Comparison of ENCODE assay signal across 8 mouse cellular contexts in the genomic region with DNA sequence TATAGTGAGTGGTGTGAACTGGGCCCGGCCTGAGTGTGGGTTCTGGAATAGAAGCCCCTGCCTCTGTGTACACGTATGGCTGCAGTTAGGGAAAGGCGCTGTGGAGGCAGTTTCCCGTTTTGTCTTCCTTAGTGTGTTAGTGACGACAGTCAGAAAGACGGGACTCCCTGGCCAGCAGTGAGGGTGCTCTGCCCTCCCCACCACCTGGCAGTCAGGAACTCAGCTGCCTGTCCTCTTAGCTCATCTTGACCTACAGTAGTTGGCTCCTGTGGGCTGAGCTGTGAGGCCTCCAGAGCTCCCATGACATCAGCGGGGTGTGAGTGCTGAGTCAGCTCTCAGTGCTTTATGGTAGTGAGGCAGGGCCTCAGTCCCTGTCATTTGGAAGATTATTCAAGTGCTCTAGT.
DNase-seq lines count a peak whose midpoint lies in the region; ATAC-seq lines count a peak whose summit lies in the region.

No protein-coding gene starts in this region.

- no peaks in the 10 kb centered on the region for H3K9me3 ChIP-seq in midbrain, embryonic 14.5 days (ENCODE audit: control insufficient read depth, low read length)
- H3K9me3 ChIP-seq in midbrain, embryonic 10.5 days (replicated peaks) = no peaks in the 10 kb centered on the region
- H3K9me3 ChIP-seq in intestine, embryonic 14.5 days (ENCODE audit: control insufficient read depth, low read length) = no peaks in the 10 kb centered on the region
- H3K9me3 ChIP-seq in stomach, embryonic 16.5 days (replicated peaks; ENCODE audit: control insufficient read depth, low read length) = no peaks in the 10 kb centered on the region

- H3K4me3 ChIP-seq in midbrain, embryonic 14.5 days (replicated peaks; ENCODE audit: low read depth, low read length) = no peak overlapping the region
- no peak overlapping the region for H3K4me3 ChIP-seq in midbrain, embryonic 10.5 days
- no peak overlapping the region for H3K4me3 ChIP-seq in intestine, embryonic 14.5 days (ENCODE audit: low read depth, low read length)
- H3K4me3 ChIP-seq in stomach, embryonic 16.5 days (replicated peaks; ENCODE audit: low read length) = no peak overlapping the region

- 0 out of 2 replicates have a peak overlapping the region, but pooled peaks have one; percentile 32 for H3K27ac ChIP-seq in midbrain, embryonic 14.5 days (replicated peaks; ENCODE audit: low read depth, low read length)
- H3K27ac ChIP-seq in midbrain, embryonic 10.5 days (replicated peaks) = no peak overlapping the region
- peak overlapping the region; percentile 33; the same call in 1 of the 2 replicates for H3K27ac ChIP-seq in intestine, embryonic 14.5 days (ENCODE audit: low read depth)
- H3K27ac ChIP-seq in stomach, embryonic 16.5 days (ENCODE audit: low read length) = peak overlapping the region; percentile 37; the same call in 1 of the 2 replicates

- peak; percentile 39 for DNase-seq in embryo, embryonic 10 days (ENCODE audit: low spot score)
- DNase-seq in embryo, embryonic 9.5 days (ENCODE audit: extremely low spot score) = no peak
- DNase-seq in midbrain, embryonic 14.5 days = no peak
- DNase-seq in midbrain, embryonic 10.5 days (ENCODE audit: low spot score) = no peak
- no peak for DNase-seq in intestine, embryonic 14.5 days (ENCODE audit: low spot score)
- DNase-seq in thymus, postnatal 4 days = no peak
- no peak for DNase-seq in cerebellum, adult 9-10 months

- H3K4me2 ChIP-seq in midbrain, embryonic 14.5 days (ENCODE audit: low read length) = no peak overlapping the region
- H3K4me2 ChIP-seq in intestine, embryonic 14.5 days (ENCODE audit: low read length) = no peak overlapping the region
- no peak overlapping the region for H3K4me2 ChIP-seq in stomach, embryonic 16.5 days (ENCODE audit: low read depth, low read length)

- no peaks in the 10 kb centered on the region for H3K36me3 ChIP-seq in midbrain, embryonic 14.5 days (ENCODE audit: control insufficient read depth, insufficient read depth, low read length)
- no peaks in the 10 kb centered on the region for H3K36me3 ChIP-seq in midbrain, embryonic 10.5 days
- no peaks in the 10 kb centered on the region for H3K36me3 ChIP-seq in intestine, embryonic 14.5 days (ENCODE audit: control insufficient read depth, insufficient read depth, low read length)
- no peaks in the 10 kb centered on the region for H3K36me3 ChIP-seq in stomach, embryonic 16.5 days (ENCODE audit: control insufficient read depth, insufficient read depth, low read length)

- WGBS in midbrain, embryonic 14.5 days = 79% methylated on average over 7 of the region's 7 CpGs
- 77% methylated on average over 7 of the region's 7 CpGs for WGBS in midbrain, embryonic 10.5 days
- 41% methylated on average over 7 of the region's 7 CpGs for WGBS in intestine, embryonic 14.5 days
- WGBS in stomach, embryonic 16.5 days = 39% methylated on average over 7 of the region's 7 CpGs

- H3K4me1 ChIP-seq in midbrain, embryonic 14.5 days (ENCODE audit: control insufficient read depth, insufficient read depth, low read length) = peaks cover 8% of the 10 kb centered on the region; the same call in 1 of the 2 replicates
- peaks cover 23% of the 10 kb centered on the region for H3K4me1 ChIP-seq in midbrain, embryonic 10.5 days
- peaks cover 14% of the 10 kb centered on the region for H3K4me1 ChIP-seq in intestine, embryonic 14.5 days (replicated peaks; ENCODE audit: control insufficient read depth, insufficient read depth, low read length)
- H3K4me1 ChIP-seq in stomach, embryonic 16.5 days (ENCODE audit: control insufficient read depth, insufficient read depth, low read length) = peaks cover 20% of the 10 kb centered on the region

- no peak for ATAC-seq in midbrain, embryonic 14.5 days (ENCODE audit: low FRiP score, low TSS enrichment)
- ATAC-seq in intestine, embryonic 14.5 days (replicated peaks; ENCODE audit: low FRiP score, low TSS enrichment, low read depth) = peak; percentile 68; the same call in 1 of the 2 replicates
- peak; percentile 72 for ATAC-seq in stomach, embryonic 16.5 days (ENCODE audit: insufficient read depth, low FRiP score)

- no peaks in the 10 kb centered on the region for H3K27me3 ChIP-seq in midbrain, embryonic 14.5 days (ENCODE audit: control insufficient read depth, insufficient read depth, low read length)
- H3K27me3 ChIP-seq in midbrain, embryonic 10.5 days (ENCODE audit: low read depth, poor library complexity, severe bottlenecking) = no peaks in the 10 kb centered on the region
- H3K27me3 ChIP-seq in intestine, embryonic 14.5 days (replicated peaks; ENCODE audit: control insufficient read depth, insufficient read depth, low read length) = no peaks in the 10 kb centered on the region
- no peaks in the 10 kb centered on the region for H3K27me3 ChIP-seq in stomach, embryonic 16.5 days (ENCODE audit: control insufficient read depth, insufficient read depth, low read length)

- H3K9ac ChIP-seq in midbrain, embryonic 14.5 days (replicated peaks; ENCODE audit: low read length) = no peak overlapping the region
- no peak overlapping the region for H3K9ac ChIP-seq in intestine, embryonic 14.5 days (ENCODE audit: low read length)
- no peak overlapping the region for H3K9ac ChIP-seq in stomach, embryonic 16.5 days (ENCODE audit: low read length)
